Mouse (Mus musculus) hindbrain, embryonic 11.5 days (tissue): ENCODE measurements at regions not wholly inside any gene's neighbourhood (a gene's known extent, or its start where the extent isn't known, plus 50 kb on each side); places are given as distances from the start of the nearest gene placed in this dataset.

Source experiments
- ATAC-seq: fragments of 200-750 bp; cut with Nextera tagmentation; 2 replicates; pipeline ENCODE4 v1.8.0; 2017; ENCODE audit warnings: mild to moderate bottlenecking, moderate TSS enrichment, moderate library complexity; ENCODE audit not compliant: low FRiP score
- DNase-seq: peaks from one replicate; pipeline ENCODE4 v3.0.0-alpha.2; 2015; ENCODE audit warnings: low spot score
- H3K27ac ChIP-seq: fragments of 300-500 bp; sonication (generic); 2 replicates; pipeline ENCODE4 v1.5.1; 2014; ENCODE audit warnings: mild to moderate bottlenecking, low read depth, low read length
- H3K27me3 ChIP-seq: fragments of 300-500 bp; sonication (generic); 2 replicates; pipeline ENCODE4 v1.6.1; 2014; ENCODE audit warnings: mild to moderate bottlenecking, low read length, moderate library complexity, mixed read lengths; ENCODE audit not compliant: control insufficient read depth, insufficient read depth
- H3K36me3 ChIP-seq: fragments of 300-500 bp; sonication (generic); 2 replicates; pipeline ENCODE4 v1.6.1; 2014; ENCODE audit warnings: mild to moderate bottlenecking, low read length, moderate library complexity, mixed read lengths; ENCODE audit not compliant: control insufficient read depth, insufficient read depth
- H3K4me1 ChIP-seq: fragments of 300-500 bp; sonication (generic); replicated peaks from 2 replicates; pipeline ENCODE4 v1.6.1; 2014; ENCODE audit warnings: low read length, mixed read lengths; ENCODE audit not compliant: control insufficient read depth, insufficient read depth
- H3K4me2 ChIP-seq: fragments of 300-500 bp; sonication (generic); replicated peaks from 2 replicates; pipeline ENCODE4 v1.6.1; 2014; ENCODE audit warnings: mild to moderate bottlenecking, low read depth, low read length
- H3K4me3 ChIP-seq: fragments of 300-500 bp; sonication (generic); 2 replicates; pipeline ENCODE4 v1.5.1; 2014; ENCODE audit warnings: low read depth, low read length
- H3K9ac ChIP-seq: fragments of 300-500 bp; sonication (generic); 2 replicates; pipeline ENCODE4 v1.6.1; 2014; ENCODE audit warnings: low read depth, low read length
- H3K9me3 ChIP-seq: fragments of 300-500 bp; sonication (generic); 2 replicates; pipeline ENCODE4 v1.6.1; 2016; ENCODE audit warnings: low read length; ENCODE audit not compliant: control insufficient read depth
- WGBS: fragments of 180-500 bp; shearing (Covaris S2); extraction: QIAGEN DNeasy Blood & Tissue Kit; methylation state at CpG from one replicate; pipeline ENCODE4 v1.1.7; 2014; 5-methylcytosine and 5-hydroxymethylcytosine counted together

DNA sequence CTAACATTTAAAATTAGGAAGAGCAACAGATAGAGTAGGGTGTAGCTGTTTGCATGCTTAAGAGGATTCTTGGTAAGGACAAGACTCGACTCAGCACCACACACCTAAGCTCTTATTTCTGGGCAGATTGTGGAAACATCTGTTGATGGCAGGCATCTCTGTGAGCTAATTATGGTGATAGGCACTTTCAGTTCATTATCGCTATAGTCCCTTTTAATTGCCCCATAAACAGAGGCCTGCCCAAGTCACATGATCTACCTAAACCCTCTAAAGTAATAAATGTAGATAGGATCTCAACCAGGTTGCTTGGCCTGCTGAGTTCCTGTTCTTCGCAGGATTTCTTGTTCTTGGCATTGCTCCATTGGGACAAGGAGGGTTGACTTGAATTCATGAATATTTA lies 88.8 kb upstream of the Selenok start:
- ATAC-seq (no peak), DNase-seq (no peak)
- Histone ChIP-seq H3K4me1 (no peaks in the 10 kb centered on the region), H3K27ac (no peak overlapping the region), H3K27me3 (no peaks in the 10 kb centered on the region), H3K9ac (no peak overlapping the region), H3K4me3 (no peak overlapping the region), H3K4me2 (no peak overlapping the region), H3K36me3 (no peaks in the 10 kb centered on the region), H3K9me3 (no peaks in the 10 kb centered on the region)
- 85% methylated on average over 3 of the region's 3 CpGs for WGBS

DNA sequence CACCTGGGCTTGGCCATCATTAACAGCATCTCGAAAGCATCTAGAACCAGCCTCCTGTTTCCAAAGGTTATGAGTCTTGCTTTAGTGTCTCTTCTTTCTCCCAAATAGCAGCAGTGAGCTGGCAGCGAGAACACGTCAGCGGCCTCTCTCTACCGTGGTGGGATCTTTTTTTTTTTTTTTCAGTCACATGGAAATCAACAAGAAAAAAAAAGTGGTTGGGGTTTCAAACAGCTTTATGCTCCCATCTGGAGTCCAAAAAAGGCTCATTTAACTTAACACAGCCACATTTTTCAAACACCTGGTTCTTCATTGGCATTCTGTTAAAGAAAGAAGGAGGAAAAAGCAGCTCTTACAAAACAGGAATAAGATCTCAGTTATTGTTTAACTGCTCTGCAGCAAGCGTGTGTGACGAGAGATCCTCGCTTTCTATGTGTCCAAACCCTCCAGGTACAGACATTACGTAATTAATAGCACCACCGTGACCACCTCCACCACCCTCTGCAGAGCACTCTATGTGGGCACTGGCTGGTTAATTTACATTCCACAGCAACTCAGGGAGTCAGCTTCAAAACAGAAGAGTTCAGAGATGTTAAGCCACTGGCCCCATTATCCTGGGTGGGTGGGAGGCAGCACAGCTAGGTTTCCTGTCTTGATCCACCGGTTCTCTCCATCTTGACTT lies 85.3 kb upstream of the Selenok start:
- H3K9me3 ChIP-seq, result no peaks in the 10 kb centered on the region
- no peaks in the 10 kb centered on the region for H3K36me3 ChIP-seq
- no peak overlapping the region for H3K27ac ChIP-seq
- 83% methylated on average over 11 of the region's 11 CpGs for WGBS
- H3K4me1 ChIP-seq, result no peaks in the 10 kb centered on the region
- DNase-seq (no peak), ATAC-seq (no peak)
- H3K9ac ChIP-seq, result no peak overlapping the region
- no peaks in the 10 kb centered on the region for H3K27me3 ChIP-seq
- H3K4me3 ChIP-seq, result no peak overlapping the region
- H3K4me2 ChIP-seq, result no peak overlapping the region

DNA sequence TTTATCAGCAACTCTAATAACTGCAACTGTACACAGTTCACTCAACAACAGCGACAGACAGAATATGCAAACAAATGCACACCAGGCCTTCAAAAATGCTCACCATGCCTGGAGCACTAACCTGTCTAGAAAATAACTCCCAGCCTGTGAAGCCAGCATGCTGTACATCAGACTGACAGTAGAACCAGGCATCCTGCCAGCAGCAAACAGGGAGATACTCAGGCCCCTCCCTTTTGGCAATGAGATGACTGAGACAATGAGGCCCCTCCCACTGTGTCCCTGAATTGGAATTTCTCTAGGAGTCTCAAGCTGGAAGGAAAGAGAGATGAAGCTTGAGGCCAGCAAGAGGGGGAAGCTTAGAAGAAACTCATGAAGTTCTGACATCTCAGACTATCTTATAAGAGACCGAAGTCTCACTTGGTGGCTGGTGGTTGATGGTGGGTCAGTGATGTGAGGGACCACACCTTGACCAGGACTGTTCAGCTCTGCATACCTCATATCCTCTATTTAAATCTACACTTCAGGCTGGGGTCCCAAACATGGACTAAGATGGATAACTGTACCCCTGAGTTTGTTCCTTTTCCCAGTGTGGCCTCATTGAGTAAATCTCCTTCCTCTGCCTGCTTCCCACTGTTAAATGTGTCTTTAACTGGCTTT lies 72.6 kb upstream of the Selenok start:
- 92% methylated on average over 2 of the region's 2 CpGs for WGBS
- Histone ChIP-seq H3K4me2 (no peak overlapping the region), H3K9me3 (no peaks in the 10 kb centered on the region), H3K27me3 (no peaks in the 10 kb centered on the region), H3K4me1 (no peaks in the 10 kb centered on the region), H3K9ac (no peak overlapping the region), H3K4me3 (no peak overlapping the region), H3K27ac (no peak overlapping the region), H3K36me3 (no peaks in the 10 kb centered on the region)
- no peak for ATAC-seq
- no peak for DNase-seq

DNA sequence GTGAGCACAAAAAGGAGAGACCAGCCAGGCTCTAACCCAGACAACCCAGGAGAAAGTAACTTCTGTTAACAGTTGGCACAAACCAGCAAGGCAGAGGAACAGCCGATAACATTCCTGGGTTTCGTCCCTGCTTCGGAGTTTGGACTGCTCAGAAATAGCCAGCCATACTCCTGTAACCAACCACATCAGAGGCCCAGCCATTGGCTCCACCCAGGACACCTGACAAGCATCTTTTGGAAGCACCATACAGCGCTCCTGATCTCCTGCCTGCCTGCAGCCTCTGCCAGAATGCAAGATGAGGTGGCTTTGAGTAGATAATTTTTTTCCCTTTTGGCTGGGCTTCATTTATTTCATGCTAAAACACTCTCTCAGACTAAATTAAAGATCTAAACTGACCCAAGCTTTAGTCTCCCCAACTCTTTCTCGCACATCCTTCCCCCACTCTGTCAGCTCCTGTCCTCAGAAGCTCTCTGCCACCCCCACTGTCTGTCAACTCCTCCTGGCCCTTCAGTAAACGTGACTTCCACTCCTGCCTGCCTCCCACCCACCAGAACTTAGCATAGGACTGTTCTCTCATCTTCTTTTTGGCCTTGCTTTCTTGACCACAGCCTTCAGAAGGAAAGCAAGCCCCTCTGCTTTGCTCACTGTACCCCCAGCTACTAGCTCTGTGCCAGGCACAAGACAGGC lies 72.0 kb upstream of the Selenok start:
- Histone ChIP-seq H3K4me3 (no peak overlapping the region), H3K9ac (no peak overlapping the region), H3K27me3 (no peaks in the 10 kb centered on the region), H3K4me1 (no peaks in the 10 kb centered on the region), H3K36me3 (no peaks in the 10 kb centered on the region), H3K4me2 (no peak overlapping the region), H3K9me3 (no peaks in the 10 kb centered on the region), H3K27ac (no peak overlapping the region)
- ATAC-seq, result no peak
- WGBS, result 82% methylated on average over 6 of the region's 6 CpGs
- DNase-seq, result no peak

DNA sequence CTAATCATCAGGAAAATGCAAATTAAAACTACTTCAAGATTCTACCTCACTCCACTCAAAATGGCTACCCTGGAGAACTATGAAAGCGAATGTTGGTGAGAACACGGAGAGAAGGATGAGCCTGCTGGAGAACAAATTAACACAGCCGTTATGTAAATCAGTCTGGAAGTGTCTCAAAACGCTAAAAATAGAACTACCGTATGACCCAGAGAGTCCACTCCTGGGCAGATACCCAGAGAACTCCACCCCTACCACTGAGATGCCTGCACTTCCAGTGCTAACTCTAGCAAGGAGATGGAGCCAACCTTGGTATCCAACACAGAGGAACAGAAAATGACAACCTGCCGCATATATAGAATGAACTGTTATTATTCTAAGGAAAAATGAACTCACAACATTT lies 67.2 kb upstream of the Selenok start:
- ATAC-seq, result no peak

DNA sequence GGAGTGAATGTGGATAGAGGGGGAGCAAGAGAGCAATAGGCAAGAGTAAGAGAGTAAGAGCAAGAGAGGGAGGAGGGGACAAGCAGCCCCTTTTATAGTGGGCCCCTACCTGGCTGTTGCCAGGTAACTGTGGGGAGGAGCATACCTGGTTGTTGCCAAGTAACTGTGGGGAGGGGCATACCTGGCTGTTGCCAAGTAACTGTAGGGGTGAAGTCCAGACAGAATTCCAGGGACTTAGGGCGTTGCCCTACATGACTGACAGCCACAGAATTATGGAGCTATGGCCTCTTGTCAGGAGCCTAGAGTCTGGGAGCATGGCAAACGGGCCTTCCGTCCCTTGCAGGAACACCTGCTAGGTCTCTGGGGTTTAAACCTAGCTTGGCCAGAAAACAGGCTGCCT lies 64.5 kb upstream of the Selenok start:
- WGBS, result 70% methylated on average over 3 of the region's 3 CpGs
- no peak overlapping the region for H3K4me2 ChIP-seq
- no peak for ATAC-seq
- H3K9ac ChIP-seq, result no peak overlapping the region
- H3K4me3 ChIP-seq, result no peak overlapping the region
- H3K27ac ChIP-seq, result no peak overlapping the region
- no peaks in the 10 kb centered on the region for H3K9me3 ChIP-seq
- DNase-seq, result no peak
- H3K36me3 ChIP-seq, result no peaks in the 10 kb centered on the region
- H3K4me1 ChIP-seq, result no peaks in the 10 kb centered on the region
- no peaks in the 10 kb centered on the region for H3K27me3 ChIP-seq

More for the DNA sequence above, 67.2 kb upstream of the Selenok start:
- H3K4me3 ChIP-seq, result no peak overlapping the region
- no peaks in the 10 kb centered on the region for H3K4me1 ChIP-seq
- no peak overlapping the region for H3K4me2 ChIP-seq
- WGBS, result 85% methylated on average over 6 of the region's 6 CpGs
- no peak overlapping the region for H3K27ac ChIP-seq
- H3K9me3 ChIP-seq, result no peaks in the 10 kb centered on the region
- DNase-seq, result no peak
- no peaks in the 10 kb centered on the region for H3K36me3 ChIP-seq
- H3K9ac ChIP-seq, result no peak overlapping the region
- H3K27me3 ChIP-seq, result no peaks in the 10 kb centered on the region

DNA sequence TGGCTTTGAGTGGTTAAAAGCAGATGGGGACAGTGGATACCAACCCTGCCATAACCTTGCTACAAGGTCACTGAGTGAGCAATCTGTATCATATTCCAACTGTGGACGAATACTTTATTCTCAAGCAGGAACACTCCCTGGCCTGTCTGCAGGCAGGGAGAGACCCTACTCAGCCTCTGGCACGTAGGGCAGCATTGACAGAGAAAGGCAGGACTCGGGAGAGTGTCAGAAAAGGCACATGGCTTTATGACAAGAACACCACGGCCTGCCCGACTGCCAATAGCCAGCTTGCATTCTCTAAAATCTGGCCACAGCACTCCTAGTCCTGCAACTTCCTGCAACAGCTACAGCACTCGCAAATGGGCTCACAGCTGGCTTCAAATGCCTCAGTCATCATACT lies 63.3 kb upstream of the Selenok start:
- no peak overlapping the region for H3K27ac ChIP-seq
- H3K36me3 ChIP-seq, result no peaks in the 10 kb centered on the region
- no peak overlapping the region for H3K4me3 ChIP-seq
- ATAC-seq (no peak), DNase-seq (no peak)
- no peak overlapping the region for H3K9ac ChIP-seq
- H3K4me1 ChIP-seq, result no peaks in the 10 kb centered on the region
- WGBS, result 79% methylated on average over 6 of the region's 6 CpGs
- no peak overlapping the region for H3K4me2 ChIP-seq
- no peaks in the 10 kb centered on the region for H3K27me3 ChIP-seq
- no peaks in the 10 kb centered on the region for H3K9me3 ChIP-seq

DNA sequence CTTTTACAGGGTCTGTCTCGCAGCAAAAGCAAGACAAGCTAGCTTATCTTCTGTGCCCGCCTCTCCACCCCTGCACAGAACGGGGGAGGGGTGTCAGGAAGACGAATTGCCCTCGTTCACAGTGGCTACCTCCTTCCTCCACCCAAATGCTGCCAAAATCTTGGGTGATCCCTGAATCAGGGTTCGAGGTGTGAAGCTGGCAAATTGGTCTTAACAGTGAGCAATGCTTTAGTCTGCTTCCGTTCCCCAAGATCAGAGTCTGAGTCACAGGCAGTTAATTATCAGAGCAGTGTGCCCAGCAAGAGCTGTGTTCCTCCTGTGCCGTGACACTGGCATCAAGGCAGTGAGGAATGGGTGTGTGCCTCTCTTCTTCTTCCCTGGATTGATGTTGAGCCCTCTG lies 58.4 kb upstream of the Selenok start:
- no peak for ATAC-seq
- no peaks in the 10 kb centered on the region for H3K27me3 ChIP-seq
- H3K27ac ChIP-seq, result no peak overlapping the region
- H3K9me3 ChIP-seq, result no peaks in the 10 kb centered on the region
- no peak overlapping the region for H3K4me2 ChIP-seq
- no peaks in the 10 kb centered on the region for H3K4me1 ChIP-seq
- 57% methylated on average over 8 of the region's 8 CpGs for WGBS
- no peaks in the 10 kb centered on the region for H3K36me3 ChIP-seq
- no peak overlapping the region for H3K9ac ChIP-seq
- no peak for DNase-seq
- H3K4me3 ChIP-seq, result no peak overlapping the region
